Comparison of ENCODE assay signal across 22 mouse cellular contexts in the genomic region with DNA sequence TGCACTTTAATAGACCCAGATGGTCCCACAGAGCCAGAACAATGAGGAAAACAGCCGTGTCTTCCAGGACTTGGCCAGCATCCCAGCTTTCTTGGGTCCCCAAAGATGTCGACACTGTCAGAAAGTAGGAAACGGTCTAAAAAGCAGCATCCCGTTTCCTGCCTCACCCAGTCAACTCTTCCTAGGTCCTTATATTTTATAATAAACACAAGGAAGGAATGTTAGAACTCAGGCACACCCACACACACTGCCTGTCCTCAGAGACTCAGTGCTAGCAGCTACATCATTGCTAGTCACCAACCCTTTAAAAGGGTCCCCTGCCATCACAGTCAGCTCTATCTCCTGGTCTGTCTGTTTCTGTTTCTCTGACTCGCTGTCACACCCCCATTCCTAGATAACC. TPM values are rescaled to one million over a fixed set of nuclear protein-coding genes. Genes with fewer than 3 reads are reported as not detected.
DNase-seq lines count a peak whose midpoint lies in the region; ATAC-seq and TF ChIP-seq lines count a peak whose summit lies in the region.
"Had no signal": no experiment of that assay in that cellular context is flagged by ENCODE, and none has a peak within 500 bp of the region (broad histone marks: within the 10 kb centered on the region; RNA-seq: fewer than 3 reads in every experiment).

No protein-coding gene starts in this region.

- H3K4me3 ChIP-seq in hindbrain, postnatal 0 days (ENCODE audit: low read length) = no peak overlapping the region
- H3K4me3 ChIP-seq in hindbrain, embryonic 12.5 days = no peak overlapping the region
- no peak overlapping the region for H3K4me3 ChIP-seq in kidney, embryonic 16.5 days (ENCODE audit: low read length)
- H3K4me3 ChIP-seq in midbrain, embryonic 10.5 days = no peak overlapping the region
- H3K4me3 ChIP-seq: forebrain, embryonic 10.5 days; hindbrain, embryonic 15.5 days; intestine, embryonic 15.5 days; left cerebral cortex, adult 2 months; liver, embryonic 12.5 days; midbrain, embryonic 12.5 days; stomach, embryonic 15.5 days had no signal

- TF ChIP-seq CTCF in hindbrain, postnatal 0 days (IDR thresholded peaks at IDR 0.05; ENCODE audit: low read depth) = no peak

- 44% methylated on average over 5 of the region's 5 CpGs for WGBS in hindbrain, postnatal 0 days
- 69% methylated on average over 5 of the region's 5 CpGs for WGBS in hindbrain, embryonic 12.5 days
- WGBS in kidney, embryonic 16.5 days = 40% methylated on average over 5 of the region's 5 CpGs
- WGBS in midbrain, embryonic 10.5 days = 79% methylated on average over 5 of the region's 5 CpGs

- H3K9ac ChIP-seq in hindbrain, postnatal 0 days (replicated peaks; ENCODE audit: low read length) = no peak overlapping the region
- no peak overlapping the region for H3K9ac ChIP-seq in hindbrain, embryonic 12.5 days
- no peak overlapping the region for H3K9ac ChIP-seq in kidney, embryonic 16.5 days (replicated peaks; ENCODE audit: low read length)
- H3K9ac ChIP-seq: hindbrain, embryonic 15.5 days; intestine, embryonic 15.5 days; liver, embryonic 12.5 days; midbrain, embryonic 12.5 days; stomach, embryonic 15.5 days had no signal

- no peaks in the 10 kb centered on the region for H3K4me1 ChIP-seq in hindbrain, postnatal 0 days (ENCODE audit: insufficient read depth, low read length)
- no peaks in the 10 kb centered on the region for H3K4me1 ChIP-seq in hindbrain, embryonic 12.5 days
- H3K4me1 ChIP-seq in kidney, embryonic 16.5 days (ENCODE audit: insufficient read depth, low read length) = no peaks in the 10 kb centered on the region
- no peaks in the 10 kb centered on the region for H3K4me1 ChIP-seq in midbrain, embryonic 10.5 days
- H3K4me1 ChIP-seq: forebrain, embryonic 10.5 days; hindbrain, embryonic 15.5 days; intestine, embryonic 15.5 days; liver, embryonic 12.5 days; midbrain, embryonic 12.5 days; stomach, embryonic 15.5 days had no signal

- H3K4me2 ChIP-seq in hindbrain, postnatal 0 days (ENCODE audit: low read depth, low read length) = no peak overlapping the region
- H3K4me2 ChIP-seq in hindbrain, embryonic 12.5 days (replicated peaks) = no peak overlapping the region
- no peak overlapping the region for H3K4me2 ChIP-seq in kidney, embryonic 16.5 days (replicated peaks; ENCODE audit: low read depth, low read length)
- H3K4me2 ChIP-seq: hindbrain, embryonic 15.5 days; intestine, embryonic 15.5 days; liver, embryonic 12.5 days; midbrain, embryonic 12.5 days; stomach, embryonic 15.5 days had no signal

- H3K9me3 ChIP-seq in hindbrain, postnatal 0 days (ENCODE audit: low read length) = no peaks in the 10 kb centered on the region
- H3K9me3 ChIP-seq in hindbrain, embryonic 12.5 days (replicated peaks) = 0 out of 2 replicates have a peak, but pooled peaks cover 3% of the 10 kb centered on the region
- H3K9me3 ChIP-seq in kidney, embryonic 16.5 days (ENCODE audit: low read length) = peaks cover 4% of the 10 kb centered on the region
- H3K9me3 ChIP-seq in midbrain, embryonic 10.5 days (replicated peaks) = peaks cover 3% of the 10 kb centered on the region; the same call in 1 of the 2 replicates
- H3K9me3 ChIP-seq: hindbrain, embryonic 15.5 days; intestine, embryonic 15.5 days; liver, embryonic 12.5 days; stomach, embryonic 15.5 days had no signal

- H3K36me3 ChIP-seq in hindbrain, postnatal 0 days (ENCODE audit: insufficient read depth, low read length) = no peaks in the 10 kb centered on the region
- no peaks in the 10 kb centered on the region for H3K36me3 ChIP-seq in hindbrain, embryonic 12.5 days
- no peaks in the 10 kb centered on the region for H3K36me3 ChIP-seq in kidney, embryonic 16.5 days (ENCODE audit: insufficient read depth, low read length)
- no peaks in the 10 kb centered on the region for H3K36me3 ChIP-seq in midbrain, embryonic 10.5 days
- H3K36me3 ChIP-seq: forebrain, embryonic 10.5 days; hindbrain, embryonic 15.5 days; intestine, embryonic 15.5 days; liver, embryonic 12.5 days; midbrain, embryonic 12.5 days; stomach, embryonic 15.5 days had no signal

- no peaks in the 10 kb centered on the region for H3K27me3 ChIP-seq in hindbrain, postnatal 0 days (ENCODE audit: insufficient read depth, low read length)
- H3K27me3 ChIP-seq in hindbrain, embryonic 12.5 days = no peaks in the 10 kb centered on the region
- H3K27me3 ChIP-seq in kidney, embryonic 16.5 days (ENCODE audit: insufficient read depth, low read length) = no peaks in the 10 kb centered on the region
- no peaks in the 10 kb centered on the region for H3K27me3 ChIP-seq in midbrain, embryonic 10.5 days (ENCODE audit: low read depth, poor library complexity, severe bottlenecking)
- H3K27me3 ChIP-seq: hindbrain, embryonic 15.5 days; intestine, embryonic 15.5 days; liver, embryonic 12.5 days; midbrain, embryonic 12.5 days; stomach, embryonic 15.5 days had no signal

- H3K27ac ChIP-seq in hindbrain, postnatal 0 days = no peak overlapping the region
- H3K27ac ChIP-seq in hindbrain, embryonic 12.5 days = no peak overlapping the region
- H3K27ac ChIP-seq in kidney, embryonic 16.5 days (ENCODE audit: low read length) = no peak overlapping the region
- H3K27ac ChIP-seq in midbrain, embryonic 10.5 days (replicated peaks) = no peak overlapping the region
- H3K27ac ChIP-seq: forebrain, embryonic 10.5 days; hindbrain, embryonic 15.5 days; intestine, embryonic 15.5 days; left cerebral cortex, adult 2 months; liver, embryonic 12.5 days; midbrain, embryonic 12.5 days; stomach, embryonic 15.5 days had no signal

- no peak for ATAC-seq in hindbrain, postnatal 0 days
- ATAC-seq in hindbrain, embryonic 12.5 days (ENCODE audit: low FRiP score) = no peak
- ATAC-seq in kidney, embryonic 16.5 days (ENCODE audit: low FRiP score, low TSS enrichment) = no peak
- ATAC-seq: activated CD4-positive, CD25-positive, alpha-beta regulatory T cell, adult 4 months; forebrain, embryonic 16.5 days; intestine, embryonic 15.5 days; liver, embryonic 12.5 days had no signal

- DNase-seq in adrenal gland, postnatal 14 days = peak; percentile 18
- DNase-seq in adrenal gland, adult (ENCODE audit: inconsistent age in 2 of 2, low spot score in 1 of 2) = no peak
- DNase-seq in hindbrain, postnatal 0 days (ENCODE audit: low spot score) = peak; percentile 3
- peak; percentile 6 to 8 for DNase-seq in kidney, postnatal 4 days
- no peak for DNase-seq in midbrain, embryonic 10.5 days (ENCODE audit: low spot score)
- DNase-seq: adrenal gland, postnatal 10 days; cerebellum, adult 9-10 months; gastrocnemius, postnatal 10 days; lung, adult 18-20 months; lung, postnatal 10 days; thymus, postnatal 36 days had no signal

RNA-seq across cellular contexts. Expression of a gene that starts 35.7 kb away (rescaled TPM):
- 19.9 and 21.6 TPM in 2 replicates for total RNA-seq in adrenal gland, postnatal 14 days (2021)
- total RNA-seq in hindbrain, postnatal 0 days (2014; rRNA removed) = 14.3 and 21.2 TPM in 2 replicates
- polyA plus RNA-seq in hindbrain, postnatal 0 days (2015; fragmentation: Nextera tagmentation; extraction: Ambion mirVana) = 11.8 and 13.4 TPM in 2 replicates
- 15.8 and 18.1 TPM in 2 replicates for polyA plus RNA-seq in hindbrain, embryonic 12.5 days (2016; fragmentation: Nextera tagmentation; extraction: Ambion mirVana)
- 14.9 TPM in 2 replicates for polyA plus RNA-seq in kidney, embryonic 16.5 days (2015; fragmentation: Nextera tagmentation; extraction: Ambion mirVana)
- polyA plus RNA-seq in midbrain, embryonic 10.5 days (2016; fragmentation: Nextera tagmentation; extraction: Ambion mirVana) = 10.5 and 11.2 TPM in 2 replicates

Comparison
In these comparisons a context has a peak if more than half of its experiments do, and no peak if none do; other contexts are left out.
1. DNase-seq: peak in adrenal gland, postnatal 14 days (single experiment), hindbrain, postnatal 0 days (single experiment) and kidney, postnatal 4 days (2 of 2); none in adrenal gland, adult (0 of 2) and midbrain, embryonic 10.5 days (single experiment).